Mouse (Mus musculus) layer of hippocampus, adult 11-12 months (tissue): ENCODE measurements around the gene Tnn.

Experiments used
- DNase-seq: peaks from one replicate; pipeline ENCODE4 v3.0.0; 2022; ENCODE audit warnings: low spot score

The Tnn gene

DNA sequence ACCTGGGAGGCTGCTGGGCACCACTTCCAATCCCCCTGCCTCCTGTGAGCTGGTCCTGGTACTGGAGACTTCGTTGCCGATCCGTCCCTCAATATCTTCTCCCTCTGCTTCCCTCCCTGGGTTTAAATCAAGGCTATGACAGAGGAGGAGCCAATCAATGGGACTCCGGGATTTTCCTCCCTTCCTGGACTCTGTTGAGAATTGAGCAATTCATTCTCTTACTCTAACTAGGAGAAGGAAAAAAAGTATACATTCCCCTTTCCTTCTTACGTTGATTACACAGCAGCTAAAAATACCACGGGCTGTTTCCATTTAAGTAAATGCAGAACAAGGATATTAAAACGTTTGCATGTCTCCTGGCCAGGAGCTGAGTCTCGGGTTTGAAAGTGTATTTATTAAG, at the start of gene Tnn:
Gene Tnn, minus strand, starts transcription at position 101 of the 400 bp plus-strand sequence.
- DNase-seq: no peak

DNA sequence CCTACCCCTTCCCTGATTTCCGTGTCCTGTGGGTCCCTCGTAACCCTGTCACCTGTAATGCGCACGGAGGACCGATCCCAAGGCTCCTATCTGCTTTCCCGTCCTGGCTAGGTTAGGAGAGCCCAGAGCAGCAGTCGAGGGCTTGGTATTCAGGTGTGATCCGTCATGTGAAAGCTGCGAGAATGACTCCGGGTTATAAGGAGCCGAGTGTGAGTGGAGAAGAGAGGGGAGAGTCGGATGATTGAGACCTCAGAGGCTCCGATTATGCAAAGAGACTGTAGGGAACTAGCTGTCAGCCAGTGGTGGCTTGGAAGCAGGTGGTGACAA, 41.9 kb upstream of the Tnn start:
- DNase-seq: no peak

DNA sequence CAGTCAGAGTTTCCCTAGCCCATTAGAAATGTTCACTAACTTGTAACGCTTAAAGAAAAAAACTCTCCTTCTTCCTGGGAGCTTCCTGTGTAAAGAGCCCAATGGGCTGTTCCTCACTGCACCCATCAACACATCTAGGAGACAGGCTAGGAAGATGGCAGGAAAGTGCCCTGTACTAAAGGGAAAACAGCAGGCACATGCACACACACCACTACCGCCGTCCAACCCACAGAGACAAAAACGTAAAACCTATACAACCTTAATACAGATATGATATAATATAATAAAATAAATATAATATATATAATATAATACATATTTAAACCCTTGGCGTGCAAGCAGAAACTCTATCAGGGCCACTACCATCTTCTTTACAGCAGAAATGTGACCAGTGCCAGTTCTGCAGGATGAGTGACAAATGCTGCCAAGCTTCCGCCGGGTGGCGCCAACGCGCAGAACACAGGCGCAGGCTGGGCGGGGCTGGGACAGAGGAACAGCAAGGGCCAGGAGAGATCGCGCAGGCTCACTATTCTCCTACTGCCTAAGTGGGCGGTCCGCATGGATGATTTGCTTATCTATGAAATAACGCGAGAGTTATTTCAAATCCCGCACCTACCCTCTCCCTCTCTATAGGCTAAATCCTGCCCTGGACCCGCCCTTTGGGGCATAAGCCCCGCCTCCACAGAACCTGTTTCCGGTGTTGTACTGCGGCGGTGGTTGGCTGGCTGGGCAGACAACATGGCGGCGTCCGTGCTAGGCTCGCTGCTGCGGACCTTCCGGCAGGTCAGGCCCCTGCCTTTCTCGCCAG, 41.4 kb upstream of the Tnn start, which contains the start of gene Mrps14:
Gene Mrps14, plus strand, starts transcription at position 687 of the 808 bp plus-strand sequence.
- peak; percentile 98 for DNase-seq

DNA sequence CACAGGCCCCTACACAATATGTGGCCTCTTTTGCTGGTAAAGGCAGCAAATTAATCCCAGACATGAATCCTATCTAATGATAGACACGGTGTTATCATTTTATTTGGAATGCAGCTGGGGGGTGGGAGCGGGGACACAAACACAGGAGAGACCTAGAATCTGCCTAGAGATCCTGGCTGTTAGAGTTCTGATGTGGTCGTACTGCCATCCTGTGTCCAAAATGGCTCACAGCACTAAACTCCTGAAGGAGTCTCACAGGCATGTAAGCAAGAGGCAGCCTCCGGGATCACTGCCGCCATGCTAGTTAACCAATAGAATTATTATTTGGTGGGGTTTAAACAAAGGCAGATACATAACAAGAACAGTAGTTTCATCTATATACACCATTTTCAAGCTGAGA, 31.1 kb upstream of the Tnn start:
- peak; percentile 64 for DNase-seq

DNA sequence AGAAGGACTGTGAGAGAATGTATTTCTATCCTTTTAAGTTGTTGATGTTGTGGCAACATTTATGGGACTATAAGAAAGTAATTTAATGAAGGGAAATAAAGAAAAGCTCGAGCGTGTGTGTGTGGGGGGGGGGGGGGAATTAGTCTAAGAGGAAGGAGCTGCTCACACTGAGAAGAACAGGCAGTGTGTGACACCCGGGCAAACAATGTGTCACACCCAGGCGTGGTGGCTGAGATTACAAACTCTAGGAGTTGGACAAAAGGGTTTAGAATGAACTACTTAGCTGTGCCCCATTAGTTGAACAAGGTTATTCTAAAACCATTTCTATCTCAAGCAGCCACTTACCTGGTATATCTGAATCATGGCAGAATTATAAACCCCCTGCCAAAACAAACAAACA, 27.8 kb upstream of the Tnn start:
- no peak for DNase-seq

DNA sequence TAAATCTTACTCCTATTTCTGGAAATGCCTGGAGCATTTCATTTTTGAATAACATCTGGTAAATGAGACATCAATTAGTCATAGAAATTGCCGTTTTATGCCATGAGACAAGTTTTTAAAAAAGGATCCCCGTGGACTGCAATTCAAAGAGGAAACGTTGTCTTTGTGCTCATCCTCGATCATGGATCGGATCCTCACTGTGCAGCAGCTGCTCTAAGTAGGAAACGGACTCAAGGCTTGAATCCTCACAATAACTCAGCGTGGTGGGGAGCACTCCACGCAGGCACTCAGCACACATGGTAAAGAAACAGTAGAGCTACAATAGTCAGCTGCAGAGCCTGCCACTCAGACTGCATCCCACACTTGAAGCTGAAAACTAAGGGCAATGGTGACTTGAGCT, 23.5 kb upstream of the Tnn start:
- no peak for DNase-seq

DNA sequence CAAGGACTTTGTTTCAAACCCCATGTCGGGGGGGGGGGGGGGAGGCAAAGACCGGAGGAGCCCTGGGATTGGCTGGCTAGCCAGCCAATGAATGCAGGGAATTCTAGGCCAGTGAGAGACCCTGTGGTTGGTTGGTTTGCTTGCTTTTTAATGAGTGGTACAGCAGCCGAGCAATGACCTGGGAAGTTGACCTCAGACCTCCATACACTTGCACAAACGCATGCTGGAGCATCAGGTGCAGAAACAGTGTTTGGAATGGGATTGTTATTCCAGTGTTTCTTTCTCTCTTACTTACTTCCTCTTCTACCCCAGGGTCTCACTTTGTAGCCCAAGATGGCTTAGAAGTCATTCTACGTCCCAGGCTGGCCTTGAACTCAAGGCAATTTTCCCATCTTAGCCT, 13.2 kb upstream of the Tnn start:
- DNase-seq: no peak

DNA sequence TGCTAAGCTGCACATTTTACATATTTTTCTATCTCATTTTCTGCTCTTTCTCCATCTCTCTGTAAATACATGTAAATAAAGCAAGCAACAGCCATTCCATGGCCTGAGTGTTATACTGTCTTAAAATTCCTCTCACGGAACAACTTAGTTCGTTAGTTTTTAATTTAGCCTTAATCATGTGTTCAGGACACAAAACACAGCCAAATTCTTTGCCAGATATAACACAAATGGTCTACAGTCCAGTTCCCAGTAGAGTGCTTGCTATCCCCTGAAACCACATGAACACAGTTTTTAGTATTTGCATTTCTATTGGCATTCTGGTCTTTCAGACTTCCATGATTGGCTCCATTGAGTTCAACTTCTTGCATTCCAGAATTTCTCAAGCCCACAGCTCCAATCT, 4.8 kb upstream of the Tnn start:
- no peak for DNase-seq

DNA sequence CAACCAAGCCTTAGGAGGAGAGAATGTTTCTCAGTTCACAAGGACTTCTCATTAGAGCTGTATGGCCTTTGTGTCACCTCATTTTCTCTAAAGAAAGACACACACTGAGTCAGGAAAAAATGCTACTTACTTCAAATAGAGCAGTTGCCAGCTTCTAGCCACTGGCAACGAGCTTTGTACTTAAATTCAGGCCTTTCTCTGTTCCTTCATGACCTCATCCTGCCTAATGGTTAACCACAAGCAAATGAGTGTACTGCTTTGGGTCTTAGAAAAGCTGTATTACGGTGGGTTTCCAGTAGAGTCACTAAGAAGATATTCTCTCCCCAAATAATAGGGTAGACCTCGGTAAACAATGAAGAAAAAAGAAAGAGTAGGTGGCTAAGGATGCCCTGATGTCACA, 2.7 kb downstream of the Tnn start:
- DNase-seq: no peak

DNA sequence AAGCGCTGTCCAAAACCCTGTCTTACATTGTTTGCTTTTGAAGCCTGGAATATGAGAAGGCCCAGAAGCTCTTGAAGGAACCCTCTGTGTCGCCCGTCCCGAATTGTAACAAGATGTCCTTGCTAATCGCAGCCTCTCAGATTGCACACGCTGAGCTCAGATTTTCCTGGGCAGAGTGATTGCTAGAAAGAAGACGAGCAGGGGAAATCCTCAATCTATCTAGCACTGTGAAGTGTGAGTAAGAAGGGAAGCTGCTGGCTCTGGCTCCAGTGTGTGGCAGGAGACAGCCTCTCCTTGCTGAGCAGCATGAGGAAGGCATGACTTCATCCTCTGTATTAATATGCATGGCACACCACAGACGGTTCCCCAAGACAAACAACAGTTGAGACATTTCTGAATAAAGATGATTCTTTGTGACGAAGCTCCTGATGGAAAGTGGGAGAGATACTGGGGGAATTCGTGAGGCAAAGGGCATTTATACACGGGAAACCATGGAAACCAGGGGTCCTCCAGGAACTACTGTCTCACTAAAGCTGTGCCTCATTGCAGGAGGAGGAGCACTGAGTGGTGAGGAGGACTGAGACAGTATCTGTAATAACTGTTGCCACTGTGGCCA, 4.0 kb downstream of the Tnn start:
- DNase-seq: peak; percentile 31

DNA sequence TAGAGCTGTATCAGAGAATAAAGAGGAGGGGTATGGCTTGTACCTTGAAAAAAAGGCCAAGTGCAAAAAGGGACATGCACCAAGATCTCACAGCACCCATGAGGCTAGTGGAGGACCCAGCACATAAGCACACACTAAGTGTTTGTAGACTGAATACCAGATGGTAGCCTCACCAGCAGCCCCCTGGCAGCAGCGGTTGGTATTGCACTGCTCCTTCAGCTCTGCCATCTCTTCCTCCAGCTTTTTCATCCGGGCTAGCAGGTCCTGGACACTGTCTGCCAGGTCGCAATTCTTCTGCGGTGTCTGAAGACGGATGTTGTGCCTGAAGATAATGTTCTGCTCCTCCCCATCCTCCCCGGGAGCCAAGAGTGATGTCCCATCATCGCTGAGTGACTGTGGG, 6.1 kb downstream of the Tnn start:
- no peak for DNase-seq

DNA sequence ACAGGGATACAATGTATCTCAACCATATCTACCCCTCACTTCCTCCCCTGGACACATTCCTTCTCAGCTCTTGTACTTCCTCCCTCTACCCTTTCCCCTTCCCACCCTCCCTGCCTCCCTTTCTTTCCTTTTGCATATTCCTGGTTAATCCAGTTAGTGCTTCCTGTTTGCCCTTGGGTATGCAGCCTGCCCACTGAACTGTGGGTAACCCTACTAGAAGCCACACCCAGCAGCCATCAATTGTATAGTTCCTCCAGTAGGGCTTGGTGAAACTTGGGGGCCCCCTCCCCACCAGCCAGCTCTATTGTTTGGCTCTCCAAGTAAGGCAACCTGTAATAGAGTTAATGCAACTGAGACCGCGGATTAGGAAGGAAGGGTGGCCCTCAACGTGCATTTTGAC, 7.8 kb downstream of the Tnn start:
- DNase-seq: no peak

DNA sequence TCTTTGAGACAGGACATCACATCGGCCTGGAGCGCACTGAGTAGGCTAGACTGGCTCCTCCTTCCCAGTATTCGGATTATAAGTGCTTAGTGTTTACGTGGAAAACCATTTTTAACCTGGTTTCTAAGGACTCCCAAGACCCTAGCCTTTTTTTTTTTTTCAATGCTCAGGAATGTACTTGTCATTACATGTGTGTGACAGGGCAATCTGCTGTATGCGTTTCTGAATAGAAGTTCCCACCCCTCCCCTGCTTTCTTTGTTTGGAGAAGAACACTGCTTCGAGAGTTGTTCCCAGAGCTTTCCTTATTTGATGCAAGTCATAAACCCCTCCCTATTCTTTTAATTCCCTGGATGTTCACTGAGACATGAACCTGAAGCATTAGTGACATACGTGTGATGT, 9.0 kb downstream of the Tnn start:
- DNase-seq: no peak

DNA sequence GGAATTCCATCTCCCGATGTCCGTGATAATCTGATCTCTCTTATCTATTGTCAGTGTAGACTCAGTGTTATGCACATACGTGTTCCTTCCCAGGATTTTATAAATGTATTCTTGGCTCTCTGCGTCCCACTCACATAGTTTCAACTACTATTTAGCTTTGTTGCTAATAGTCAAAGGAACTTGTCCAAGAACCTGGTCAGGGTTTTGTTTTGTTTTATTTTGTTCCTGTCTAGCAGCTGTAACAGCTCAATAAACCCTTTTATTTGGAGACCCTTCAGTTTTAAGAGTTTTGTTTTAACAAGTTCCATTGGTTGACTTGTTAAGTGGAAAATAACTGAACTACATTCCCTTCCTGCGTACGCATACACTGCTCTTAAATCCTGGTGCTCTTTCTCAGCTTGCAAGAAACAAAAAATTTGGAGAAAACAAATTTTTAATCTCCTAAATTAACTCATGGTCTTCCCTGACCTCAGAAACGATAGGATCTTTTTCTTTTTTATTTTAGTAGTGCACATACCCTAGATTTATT, 17.0 kb downstream of the Tnn start:
- no peak for DNase-seq

DNA sequence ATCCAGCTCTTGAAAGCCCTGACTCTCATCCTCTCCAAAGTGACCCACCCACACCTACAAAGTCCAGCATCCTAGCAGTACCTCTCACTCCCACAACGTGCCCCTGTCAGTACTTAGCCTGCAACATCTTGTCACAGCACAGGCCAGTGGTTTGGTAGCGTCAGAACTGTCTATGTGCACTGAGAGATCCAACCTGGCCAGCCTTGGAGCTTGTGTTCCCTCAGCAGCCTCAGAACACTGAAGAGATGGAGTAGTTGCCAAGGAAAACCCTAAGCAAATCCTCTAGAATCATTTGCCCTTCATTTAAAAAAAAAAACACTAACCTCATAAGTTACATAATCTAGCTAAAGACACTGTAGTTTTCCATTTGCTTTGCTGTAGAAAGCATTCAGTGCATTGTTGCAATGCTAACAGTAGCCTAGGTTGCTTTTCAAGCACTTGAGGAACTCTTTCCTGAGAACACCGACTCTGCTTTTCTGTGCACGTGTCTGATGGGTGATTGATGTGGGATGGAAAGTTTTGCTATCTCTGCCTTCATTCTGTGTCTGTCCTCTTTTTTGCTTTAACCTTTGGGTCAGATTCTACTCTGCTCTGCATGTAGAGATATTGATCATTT, 19.8 kb downstream of the Tnn start:
- no peak for DNase-seq

DNA sequence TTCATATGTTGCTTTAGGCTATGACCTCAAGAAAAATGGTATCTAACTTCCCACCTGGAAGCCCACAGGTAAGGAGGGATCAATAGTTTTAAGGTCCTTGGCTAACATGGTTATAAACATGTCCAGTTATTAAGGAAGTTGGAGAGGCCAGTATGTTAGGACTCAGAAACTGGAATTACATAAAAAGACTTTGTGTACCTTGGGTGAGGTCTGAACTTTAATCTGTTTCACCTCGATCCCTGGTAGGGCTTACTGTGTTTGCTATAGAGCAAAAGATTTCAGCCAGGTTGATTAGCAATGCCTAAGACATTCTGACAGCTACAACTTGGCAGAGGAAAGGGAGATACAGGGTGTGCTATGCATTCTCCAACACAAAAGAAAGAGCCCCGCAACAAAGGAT, 29.4 kb downstream of the Tnn start:
- no peak for DNase-seq

DNA sequence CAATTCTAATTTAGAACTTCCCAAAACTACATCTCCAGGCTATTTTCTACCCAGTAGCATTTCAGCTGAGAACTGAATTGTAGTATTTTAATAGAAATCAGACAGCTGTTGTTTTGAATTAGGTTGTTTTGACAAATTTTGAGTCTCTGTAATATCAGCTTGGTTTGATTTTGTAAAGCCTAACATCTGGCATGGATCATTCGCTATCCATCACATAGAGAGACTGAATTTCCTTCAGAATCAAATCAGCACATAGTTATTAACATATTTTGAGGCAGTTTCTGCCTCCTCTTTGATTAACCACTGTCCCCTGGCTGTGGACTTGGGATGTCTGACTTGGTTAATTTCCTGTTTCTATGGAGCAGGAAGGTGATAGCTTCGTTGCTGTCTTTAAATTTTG, 44.8 kb downstream of the Tnn start:
- DNase-seq: no peak

DNA sequence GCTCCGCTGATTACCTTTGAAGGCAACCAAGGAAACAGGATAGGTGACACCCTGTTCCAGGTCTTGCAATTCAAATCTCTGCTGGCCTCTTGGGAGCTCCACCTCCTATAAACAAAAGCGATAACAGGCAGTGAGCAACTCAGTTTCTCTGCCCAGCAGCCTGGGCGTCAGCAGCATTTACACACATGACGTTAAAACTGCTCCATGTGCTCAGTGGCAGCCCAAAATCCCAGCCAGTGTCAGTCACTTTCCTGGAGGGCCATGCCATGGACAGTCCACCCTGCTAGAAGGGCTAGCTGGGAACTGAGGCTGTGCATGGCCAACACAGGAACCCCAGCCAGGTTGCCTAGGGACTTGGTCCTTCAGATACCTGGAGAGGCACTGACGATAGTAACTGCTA, 48.0 kb downstream of the Tnn start:
- DNase-seq: no peak

DNA sequence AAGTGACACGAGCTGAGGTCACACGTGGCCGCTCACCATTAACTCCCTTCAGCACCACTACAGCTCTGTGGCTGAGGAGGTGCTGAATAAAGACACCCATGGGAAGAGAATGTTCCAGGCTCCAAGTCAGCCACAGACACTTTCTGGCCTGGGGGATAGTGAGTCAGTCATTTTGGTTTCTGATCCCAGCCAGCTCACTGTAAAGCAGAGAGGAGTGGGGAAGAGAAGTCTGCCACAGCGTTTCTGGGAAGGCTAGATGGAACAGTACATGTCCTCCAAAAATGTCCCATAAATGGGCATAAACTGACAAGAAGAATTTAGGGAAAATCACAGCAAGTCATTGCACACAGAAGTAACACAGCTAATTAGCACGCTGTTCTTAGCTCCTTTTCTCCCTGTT, 52.4 kb downstream of the Tnn start:
- no peak for DNase-seq

DNA sequence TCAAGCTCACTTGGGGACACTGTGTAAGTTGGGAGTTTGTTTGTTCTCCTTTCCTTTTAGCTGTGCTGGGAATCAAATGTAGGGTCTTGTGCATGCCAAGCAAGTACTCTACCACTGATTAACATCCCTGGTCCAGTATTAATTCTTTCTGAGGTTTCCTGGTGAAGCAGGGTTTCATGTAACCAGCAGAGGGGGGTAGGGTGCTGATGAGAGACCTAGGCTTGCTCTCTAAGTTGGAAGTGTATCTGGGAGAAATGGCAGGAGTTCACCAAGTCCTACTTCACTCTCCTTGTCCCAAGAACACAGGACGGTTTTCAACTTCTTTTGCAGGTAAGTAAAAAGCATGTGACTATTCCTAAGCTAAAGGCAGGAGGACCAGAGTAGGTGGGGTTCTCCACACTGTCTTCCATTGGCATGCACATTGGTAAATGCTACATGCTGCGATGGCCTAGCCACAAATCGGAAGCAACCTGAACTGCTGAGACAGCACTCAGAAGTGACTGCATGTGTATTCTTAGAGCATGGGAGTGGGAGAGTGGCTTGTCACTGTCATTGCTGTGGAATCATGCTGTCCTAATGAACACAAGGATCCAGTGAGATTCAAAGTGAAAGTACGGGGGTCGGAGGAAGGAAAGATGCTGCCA, 53.6 kb downstream of the Tnn start:
- peak; percentile 17 for DNase-seq

DNA sequence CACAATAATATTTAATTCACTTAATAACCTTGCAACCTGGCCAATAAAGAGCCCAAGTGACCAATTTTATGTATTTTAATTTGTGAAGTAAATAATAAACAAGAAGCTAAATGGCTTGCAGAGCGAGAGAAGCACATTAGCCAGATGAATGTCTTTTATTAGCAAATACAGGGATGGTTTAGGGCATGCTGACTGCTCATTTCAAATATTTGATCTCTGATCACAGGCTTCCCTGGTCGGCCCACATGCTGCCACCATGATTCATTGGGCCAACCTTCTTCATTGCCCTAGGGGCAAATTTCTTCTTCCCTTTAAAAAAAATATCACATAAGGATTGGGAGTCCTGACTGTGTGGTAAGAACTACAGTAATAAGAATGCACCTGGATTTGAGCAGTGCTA, 66.7 kb downstream of the Tnn start:
- DNase-seq: no peak

DNA sequence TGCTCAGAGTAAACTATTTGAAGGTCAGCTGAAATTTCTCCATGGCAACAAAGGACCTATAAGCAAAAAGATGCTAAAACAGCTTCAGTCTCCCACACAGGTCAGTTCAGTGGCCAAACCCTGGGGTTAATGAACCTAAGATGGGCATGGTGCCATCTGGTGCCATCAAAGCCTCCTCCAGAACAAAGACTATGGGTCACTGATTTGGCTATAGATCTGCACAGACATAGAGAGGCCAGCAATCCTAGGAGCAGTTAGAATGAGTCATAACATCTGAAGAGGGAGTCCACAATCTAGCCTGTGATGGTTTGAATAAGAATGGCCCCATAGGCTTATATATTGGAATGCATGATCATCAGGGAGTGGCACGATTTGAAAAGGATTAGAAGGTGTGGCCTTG, 69.1 kb downstream of the Tnn start:
- DNase-seq: no peak

DNA sequence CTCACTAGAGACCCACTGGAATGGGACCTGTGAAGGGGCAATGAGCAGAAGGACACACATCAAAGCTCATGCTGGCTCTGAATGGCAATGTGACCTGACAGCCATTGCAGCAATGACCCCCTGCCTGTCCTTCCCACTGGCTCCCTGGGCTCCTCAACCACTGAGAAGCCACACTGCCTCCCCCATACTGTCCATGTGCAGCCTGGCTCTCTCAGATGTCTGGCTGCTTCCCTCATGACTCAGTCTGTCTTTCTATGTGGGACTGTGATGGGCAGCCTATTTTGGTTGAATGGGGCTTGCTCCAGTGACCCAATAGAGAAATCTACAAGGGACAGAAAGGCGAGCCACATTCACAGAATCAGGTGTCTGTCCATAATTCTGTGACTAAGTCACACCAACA, 70.7 kb downstream of the Tnn start:
- no peak for DNase-seq
